Mouse (Mus musculus): ENCODE data around the gene B4galt3. TPM values are rescaled to one million over a fixed set of nuclear protein-coding genes. Genes with fewer than 3 reads are reported as not detected.
A peak's percentile ranks its signal among the peaks of the same experiment; 100 is the strongest.

B4galt3 gene
- polyA plus RNA-seq, 1 experiment from 2014 or later: 62.4 TPM

- peaks cover 3% of the 10 kb centered on the region for H3K4me1 ChIP-seq
- no peak overlapping the region for H3K27ac ChIP-seq
- peak overlapping the region; percentile 33 for H3K4me3 ChIP-seq
- 14% methylated on average over 7 of the region's 7 CpGs for WGBS
- H3K36me3 ChIP-seq: peaks cover under 1% of the 10 kb centered on the region; the same call in 1 of the 2 replicates
- H3K27me3 ChIP-seq (ENCODE audit: insufficient read depth, poor library complexity, severe bottlenecking): no peaks in the 10 kb centered on the region
- DNase-seq (ENCODE audit: low spot score): no peak
- no peaks in the 10 kb centered on the region for H3K9me3 ChIP-seq
These were observed 49.6 kb downstream of the B4galt3 start for GRCm38 (mm10) chr1:171319748-171320147.

DNA sequence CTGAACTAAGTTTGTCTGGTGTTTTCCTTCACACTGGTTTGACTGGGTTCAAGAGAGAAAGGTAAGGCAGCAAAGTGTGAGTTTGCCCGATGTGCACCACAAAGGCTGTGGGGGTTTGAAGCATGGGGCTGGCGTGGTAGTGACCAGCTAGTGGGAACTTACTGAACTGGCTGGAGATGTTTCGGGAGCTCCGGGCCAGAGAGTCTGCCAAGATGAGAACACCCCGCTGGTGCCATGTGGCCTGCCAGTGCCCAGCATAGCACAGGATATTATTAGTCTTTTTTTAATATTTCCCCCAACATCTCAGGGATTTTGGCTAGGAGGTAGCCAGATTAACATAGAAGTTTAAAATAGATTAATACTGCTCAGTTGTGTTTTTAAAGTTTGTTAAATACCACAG lies 50.0 kb downstream of the B4galt3 start:
- 12% methylated on average over 5 of the region's 5 CpGs for WGBS
- peaks cover 4% of the 10 kb centered on the region; the same call in 1 of the 2 replicates for H3K36me3 ChIP-seq
- DNase-seq (ENCODE audit: low spot score): no peak
- H3K9me3 ChIP-seq: no peaks in the 10 kb centered on the region
- peaks cover 3% of the 10 kb centered on the region for H3K4me1 ChIP-seq
- H3K27me3 ChIP-seq (ENCODE audit: insufficient read depth, poor library complexity, severe bottlenecking): no peaks in the 10 kb centered on the region
- H3K4me3 ChIP-seq: peak overlapping the region; percentile 33
- H3K27ac ChIP-seq: no peak overlapping the region

- H3K4me3 ChIP-seq: no peak overlapping the region
- no peak overlapping the region for H3K27ac ChIP-seq
- peaks cover 4% of the 10 kb centered on the region; the same call in 1 of the 2 replicates for H3K36me3 ChIP-seq
- H3K27me3 ChIP-seq (ENCODE audit: insufficient read depth, poor library complexity, severe bottlenecking): no peaks in the 10 kb centered on the region
- no peaks in the 10 kb centered on the region for H3K9me3 ChIP-seq
- no peak for DNase-seq (ENCODE audit: low spot score)
- H3K4me1 ChIP-seq: peaks cover 3% of the 10 kb centered on the region
These were observed 51.3 kb downstream of the B4galt3 start for GRCm38 (mm10) chr1:171321415-171321814.

GRCm38 (mm10) chr1:171322012-171322411 lies 51.9 kb downstream of the B4galt3 start:
- WGBS: 78% methylated on average over 1 of the region's 1 CpGs
- H3K36me3 ChIP-seq: peaks cover 4% of the 10 kb centered on the region; the same call in 1 of the 2 replicates

DNA sequence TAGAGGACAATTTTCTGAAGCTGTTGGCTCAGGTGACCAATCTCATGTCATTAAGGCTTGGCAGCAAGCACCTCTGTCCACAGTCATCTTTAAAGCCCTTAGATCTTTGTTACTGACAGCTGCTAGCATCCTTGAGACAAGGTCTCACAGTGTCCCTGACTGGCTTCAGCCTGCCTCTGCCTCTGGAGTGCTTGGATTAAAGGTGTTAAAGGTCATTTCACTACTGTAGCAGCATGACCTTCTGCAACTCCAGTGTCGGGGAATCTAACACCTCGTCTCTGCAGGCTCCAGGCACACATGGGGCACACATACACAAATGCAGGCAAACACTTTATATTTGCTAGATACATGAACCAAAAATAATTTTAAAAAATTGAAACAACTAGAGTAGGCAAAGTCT lies 55.4 kb downstream of the B4galt3 start:
- H3K9me3 ChIP-seq: no peaks in the 10 kb centered on the region
- no peak overlapping the region for H3K27ac ChIP-seq
- no peak overlapping the region for H3K4me3 ChIP-seq
- H3K36me3 ChIP-seq: peaks cover 4% of the 10 kb centered on the region; the same call in 1 of the 2 replicates
- DNase-seq (ENCODE audit: low spot score): no peak
- 78% methylated on average over 2 of the region's 2 CpGs for WGBS
- H3K4me1 ChIP-seq: peaks cover 23% of the 10 kb centered on the region
- H3K27me3 ChIP-seq (ENCODE audit: insufficient read depth, poor library complexity, severe bottlenecking): no peaks in the 10 kb centered on the region

More at GRCm38 (mm10) chr1:171322012-171322411, 51.9 kb downstream of the B4galt3 start:
- Histone ChIP-seq H3K27me3 (ENCODE audit: insufficient read depth, poor library complexity, severe bottlenecking) (no peaks in the 10 kb centered on the region), H3K27ac (no peak overlapping the region), H3K4me3 (no peak overlapping the region), H3K9me3 (no peaks in the 10 kb centered on the region), H3K4me1 (peaks cover 3% of the 10 kb centered on the region)
- DNase-seq (ENCODE audit: low spot score): no peak

Other genes with a start within 250 kb of the B4galt3 start
- 1.3 and 4.1 TPM in 2 replicates for gene Fcgr3, start 205.4 kb upstream of the B4galt3 start, polyA plus RNA-seq (2016; fragmentation: Nextera tagmentation; extraction: Ambion mirVana)
- gene Cfap126, start 156.4 kb upstream of the B4galt3 start, polyA plus RNA-seq (2016; fragmentation: Nextera tagmentation; extraction: Ambion mirVana): 1.6 and 3.7 TPM in 2 replicates
- gene Sdhc, start 119.7 kb upstream of the B4galt3 start, polyA plus RNA-seq (2016; fragmentation: Nextera tagmentation; extraction: Ambion mirVana): 361 and 463 TPM in 2 replicates
- 0.06 and 0.14 TPM in 2 replicates for gene Mpz, start 119.6 kb upstream of the B4galt3 start, polyA plus RNA-seq (2016; fragmentation: Nextera tagmentation; extraction: Ambion mirVana)
- gene Pcp4l1, start 74.1 kb upstream of the B4galt3 start, polyA plus RNA-seq (2016; fragmentation: Nextera tagmentation; extraction: Ambion mirVana): 18.0 and 24.4 TPM in 2 replicates
- gene Nr1i3, start 56.4 kb upstream of the B4galt3 start, polyA plus RNA-seq (2016; fragmentation: Nextera tagmentation; extraction: Ambion mirVana): 0.14 and 0.28 TPM in 2 replicates
- 41.8 and 53.7 TPM in 2 replicates for gene Tomm40l, start 47.8 kb upstream of the B4galt3 start, polyA plus RNA-seq (2016; fragmentation: Nextera tagmentation; extraction: Ambion mirVana)
- gene Apoa2, start 45.3 kb upstream of the B4galt3 start, polyA plus RNA-seq (2016; fragmentation: Nextera tagmentation; extraction: Ambion mirVana): 16.2 and 315 TPM in 2 replicates
- gene Fcer1g, start 36.0 kb upstream of the B4galt3 start, polyA plus RNA-seq (2016; fragmentation: Nextera tagmentation; extraction: Ambion mirVana): 4.9 and 12.1 TPM in 2 replicates
- 2.6 and 2.8 TPM in 2 replicates for gene Adamts4, start 19.9 kb upstream of the B4galt3 start, polyA plus RNA-seq (2016; fragmentation: Nextera tagmentation; extraction: Ambion mirVana)
- gene Ndufs2, start 18.9 kb upstream of the B4galt3 start, polyA plus RNA-seq (2016; fragmentation: Nextera tagmentation; extraction: Ambion mirVana): 390 and 470 TPM in 2 replicates
- gene Ppox, start 10.9 kb downstream of the B4galt3 start, polyA plus RNA-seq (2016; fragmentation: Nextera tagmentation; extraction: Ambion mirVana): 57.1 and 59.8 TPM in 2 replicates
- gene Usp21, start 17.7 kb downstream of the B4galt3 start, polyA plus RNA-seq (2016; fragmentation: Nextera tagmentation; extraction: Ambion mirVana): 58.5 and 74.8 TPM in 2 replicates
- gene Ufc1, start 24.7 kb downstream of the B4galt3 start, polyA plus RNA-seq (2016; fragmentation: Nextera tagmentation; extraction: Ambion mirVana): 86.8 and 92.0 TPM in 2 replicates
- 40.8 and 43.8 TPM in 2 replicates for gene Dedd, start 58.8 kb downstream of the B4galt3 start, polyA plus RNA-seq (2016; fragmentation: Nextera tagmentation; extraction: Ambion mirVana)
- gene Nit1, start 75.3 kb downstream of the B4galt3 start, polyA plus RNA-seq (2016; fragmentation: Nextera tagmentation; extraction: Ambion mirVana): 37.5 and 39.3 TPM in 2 replicates
- gene Pfdn2, start 75.3 kb downstream of the B4galt3 start, polyA plus RNA-seq (2016; fragmentation: Nextera tagmentation; extraction: Ambion mirVana): 109 and 150 TPM in 2 replicates
- 0.87 and 1.3 TPM in 2 replicates for gene Klhdc9, start 90.5 kb downstream of the B4galt3 start, polyA plus RNA-seq (2016; fragmentation: Nextera tagmentation; extraction: Ambion mirVana)
- gene Nectin4, start 99.8 kb downstream of the B4galt3 start, polyA plus RNA-seq (2016; fragmentation: Nextera tagmentation; extraction: Ambion mirVana): 0.38 and 1.3 TPM in 2 replicates
- gene Arhgap30, start 118.6 kb downstream of the B4galt3 start, polyA plus RNA-seq (2016; fragmentation: Nextera tagmentation; extraction: Ambion mirVana): 0.41 and 0.95 TPM in 2 replicates
- gene Usf1, start 141.0 kb downstream of the B4galt3 start, polyA plus RNA-seq (2016; fragmentation: Nextera tagmentation; extraction: Ambion mirVana): 65.2 and 70.9 TPM in 2 replicates
- 2.6 and 4.0 TPM in 2 replicates for gene Tstd1, start 148.5 kb downstream of the B4galt3 start, polyA plus RNA-seq (2016; fragmentation: Nextera tagmentation; extraction: Ambion mirVana)
- gene F11r, start 167.2 kb downstream of the B4galt3 start, polyA plus RNA-seq (2016; fragmentation: Nextera tagmentation; extraction: Ambion mirVana): 76.9 and 78.6 TPM in 2 replicates
- gene Alyref2, start 233.2 kb downstream of the B4galt3 start, polyA plus RNA-seq (2016; fragmentation: Nextera tagmentation; extraction: Ambion mirVana): 10.7 and 10.8 TPM in 2 replicates

Data from heart, embryonic 10.5 days (tissue).